Mouse (Mus musculus) activated CD4-positive, CD25-positive, alpha-beta regulatory T cell (primary cell): ENCODE results near the gene Phf21b. TPM values are rescaled to one million over a fixed set of nuclear protein-coding genes. Genes with fewer than 3 reads are reported as not detected.

Experiments used
- polyA plus RNA-seq, 2 experiments: library from polyadenylated mRNA; unstranded; fragments of 100-300 nt; shearing (Covaris generic); gene quantifications; one replicate each; pipeline ENCODE4 v1.2.1; 2017

The Phf21b gene
- polyA plus RNA-seq = 1 to 10 TPM in 1 of 2 experiments, under 1 TPM in 1; 0.16 to 2.5 TPM

GRCm38 (mm10) chr15:84856006-84856995, at the start of gene Phf21b:
Gene Phf21b (minus strand): TSS chr15:84856049.

Other genes with a start within 250 kb of the Phf21b start
- gene Prr5, start 186.4 kb downstream of the Phf21b start, polyA plus RNA-seq = under 1 TPM; 0.34 to 0.64 TPM
- gene Arhgap8, start 136.0 kb downstream of the Phf21b start, polyA plus RNA-seq = not detected
- gene Gm29666, start 64.0 kb upstream of the Phf21b start, polyA plus RNA-seq = under 1 TPM; 0.21 to 0.23 TPM
- 10 to 100 TPM; 45.3 to 58.9 TPM for gene Nup50, start 67.4 kb upstream of the Phf21b start, polyA plus RNA-seq
- gene 5031439G07Rik, start 132.5 kb upstream of the Phf21b start, polyA plus RNA-seq = 10 to 100 TPM in 1 of 2 experiments, 1 to 10 TPM in 1; 7.6 to 13.1 TPM
- gene Upk3a, start 161.1 kb upstream of the Phf21b start, polyA plus RNA-seq = not detected
- gene Fam118a, start 172.9 kb upstream of the Phf21b start, polyA plus RNA-seq = 10 to 100 TPM; 28.6 to 39.2 TPM